Mouse (Mus musculus): ENCODE results near the gene Sorbs1. TPM values are rescaled to one million over a fixed set of nuclear protein-coding genes. Genes with fewer than 3 reads are reported as not detected.

Sorbs1 gene
- total RNA-seq, 2 experiments from 2014 or later: 642 to 766 TPM

GRCm38 (mm10) chr19:40346232-40346844 is 167.2 kb downstream of the Sorbs1 start:
- DNase-seq: no peak

- DNase-seq: peak; percentile 66 to 78
These were observed 167.9 kb downstream of the Sorbs1 start for GRCm38 (mm10) chr19:40345684-40346083.

GRCm38 (mm10) chr19:40343018-40343417 is 170.6 kb downstream of the Sorbs1 start:
- DNase-seq: peak; percentile 82 to 94

GRCm38 (mm10) chr19:40341141-40341540 is 172.4 kb downstream of the Sorbs1 start:
- DNase-seq: no peak

GRCm38 (mm10) chr19:40336694-40337093 is 176.9 kb downstream of the Sorbs1 start:
- DNase-seq: no peak

- no peak for DNase-seq
These were observed 179.7 kb downstream of the Sorbs1 start for GRCm38 (mm10) chr19:40333905-40334304.

- DNase-seq: no peak
These were observed 180.5 kb downstream of the Sorbs1 start for GRCm38 (mm10) chr19:40333081-40333480.

GRCm38 (mm10) chr19:40332303-40332702 is 181.3 kb downstream of the Sorbs1 start:
- no peak for DNase-seq

GRCm38 (mm10) chr19:40331846-40332245 is 181.7 kb downstream of the Sorbs1 start:
- DNase-seq: peak; percentile 66 to 88

GRCm38 (mm10) chr19:40326126-40326525 is 187.5 kb downstream of the Sorbs1 start:
- no peak for DNase-seq

GRCm38 (mm10) chr19:40325381-40325780 is 188.2 kb downstream of the Sorbs1 start:
- no peak for DNase-seq

- DNase-seq: no peak
These were observed 191.4 kb downstream of the Sorbs1 start for GRCm38 (mm10) chr19:40322226-40322625.

- no peak for DNase-seq
These were observed 194.4 kb downstream of the Sorbs1 start for GRCm38 (mm10) chr19:40319199-40319598.

GRCm38 (mm10) chr19:40318511-40318910 is 195.1 kb downstream of the Sorbs1 start:
- DNase-seq: no peak

GRCm38 (mm10) chr19:40317001-40317400 is 196.6 kb downstream of the Sorbs1 start:
- DNase-seq: peak in 1 of 2 experiments; percentile 46

GRCm38 (mm10) chr19:40314252-40314651 is 199.3 kb downstream of the Sorbs1 start:
- DNase-seq: no peak

- no peak for DNase-seq
These were observed 201.9 kb downstream of the Sorbs1 start for GRCm38 (mm10) chr19:40311631-40312030.

- no peak for DNase-seq
These were observed 203.0 kb downstream of the Sorbs1 start for GRCm38 (mm10) chr19:40310410-40311130.

GRCm38 (mm10) chr19:40309911-40310310 is 203.7 kb downstream of the Sorbs1 start:
- DNase-seq: no peak

GRCm38 (mm10) chr19:40307550-40307949 is 206.0 kb downstream of the Sorbs1 start:
- peak; percentile 71 to 89 for DNase-seq

GRCm38 (mm10) chr19:40306631-40307030 is 206.9 kb downstream of the Sorbs1 start:
- DNase-seq: no peak

- DNase-seq: peak in 1 of 2 experiments; percentile 55
These were observed 208.1 kb downstream of the Sorbs1 start for GRCm38 (mm10) chr19:40305456-40305855.

GRCm38 (mm10) chr19:40302916-40303315 is 210.7 kb downstream of the Sorbs1 start:
- DNase-seq: peak; percentile 80 to 85

GRCm38 (mm10) chr19:40302477-40302876 is 211.1 kb downstream of the Sorbs1 start:
- no peak for DNase-seq

Measured in heart, adult 18-20 months (tissue).